Mouse (Mus musculus) spleen, postnatal 36 days (tissue): ENCODE measurements around the gene Tspan13.

ENCODE experiments used
- DNase-seq, 2 experiments: peaks; one replicate each; pipeline ENCODE4 v3.0.0; 2022; ENCODE audit warnings: low spot score in 2 of 2, mixed read lengths in 1 of 2

The Tspan13 gene

DNA sequence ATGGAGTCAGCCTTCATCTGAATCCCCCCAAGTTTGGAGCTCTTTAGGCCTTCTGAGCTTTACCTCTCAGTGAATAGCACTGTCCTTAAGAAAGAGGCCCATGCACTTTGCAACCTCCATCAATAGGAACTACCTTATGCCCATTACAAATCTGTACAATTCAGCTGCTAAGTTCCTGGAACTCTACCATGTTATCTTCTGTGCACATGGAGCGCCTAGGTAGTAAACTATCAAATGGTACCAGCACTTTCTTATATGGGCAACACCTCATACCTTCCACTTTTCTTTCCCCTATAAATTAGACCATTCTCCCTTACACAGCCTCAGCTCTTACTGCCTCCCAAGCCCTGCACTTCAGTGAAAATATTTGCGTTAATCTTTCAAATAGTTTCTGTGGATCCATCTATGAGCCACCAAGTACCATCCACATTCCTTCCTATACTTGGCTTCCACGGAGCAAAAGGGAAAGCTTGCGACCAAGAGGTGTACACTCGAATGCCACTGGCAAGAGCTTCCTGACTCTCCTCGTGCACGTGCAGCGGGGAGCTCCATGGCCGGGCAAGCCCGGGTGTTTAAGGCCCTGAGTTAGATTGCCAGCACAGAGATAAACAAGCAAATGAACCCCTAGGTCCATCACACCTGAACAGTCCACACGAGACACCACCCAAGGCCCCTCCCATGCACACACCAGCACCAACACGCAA lies 11.5 kb downstream of the Tspan13 start:
- DNase-seq: no peak

GRCm38 (mm10) chr12:36029687-36030086 lies 12.6 kb downstream of the Tspan13 start:
- no peak for DNase-seq

- DNase-seq: peak; percentile 36 to 44
Measured at GRCm38 (mm10) chr12:36028968-36029645, 13.2 kb downstream of the Tspan13 start.

DNA sequence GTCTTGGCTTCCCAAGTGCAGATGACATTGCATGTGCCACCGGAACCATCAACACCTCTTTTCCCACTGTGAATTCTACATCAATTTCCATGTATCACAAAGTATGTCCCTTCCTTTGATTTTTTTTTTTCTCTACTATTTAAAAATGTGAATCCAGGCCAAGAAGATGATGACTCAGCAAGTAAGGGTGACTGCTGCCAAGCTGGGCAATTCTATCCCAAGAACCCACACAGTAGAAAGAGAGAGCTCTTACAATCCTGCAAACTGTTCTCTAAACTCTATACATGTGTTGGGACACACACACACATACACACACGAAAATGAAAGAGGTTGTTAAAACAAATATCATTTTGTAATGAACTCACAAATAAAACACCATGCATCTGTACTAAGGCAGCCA lies 15.1 kb downstream of the Tspan13 start:
- no peak for DNase-seq

DNA sequence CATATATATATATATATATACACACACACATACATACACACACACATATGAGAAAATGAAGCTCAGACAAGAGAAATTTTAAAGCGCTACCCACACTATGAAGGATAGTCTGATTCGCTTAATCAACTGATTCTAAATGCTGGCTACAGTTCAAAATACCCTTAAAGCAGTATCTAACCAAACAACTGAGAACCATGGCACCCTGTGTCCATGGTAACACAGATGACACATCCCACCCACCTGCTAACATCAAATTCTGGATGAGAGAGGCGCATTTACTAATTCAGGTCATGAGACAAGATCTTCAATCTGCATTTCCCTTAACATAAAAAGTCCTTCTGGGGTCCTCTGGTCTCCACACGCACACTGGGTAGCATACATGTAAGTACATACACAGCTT lies 16.2 kb downstream of the Tspan13 start:
- DNase-seq: no peak

GRCm38 (mm10) chr12:36020710-36021109 lies 21.6 kb downstream of the Tspan13 start:
- DNase-seq: no peak

DNA sequence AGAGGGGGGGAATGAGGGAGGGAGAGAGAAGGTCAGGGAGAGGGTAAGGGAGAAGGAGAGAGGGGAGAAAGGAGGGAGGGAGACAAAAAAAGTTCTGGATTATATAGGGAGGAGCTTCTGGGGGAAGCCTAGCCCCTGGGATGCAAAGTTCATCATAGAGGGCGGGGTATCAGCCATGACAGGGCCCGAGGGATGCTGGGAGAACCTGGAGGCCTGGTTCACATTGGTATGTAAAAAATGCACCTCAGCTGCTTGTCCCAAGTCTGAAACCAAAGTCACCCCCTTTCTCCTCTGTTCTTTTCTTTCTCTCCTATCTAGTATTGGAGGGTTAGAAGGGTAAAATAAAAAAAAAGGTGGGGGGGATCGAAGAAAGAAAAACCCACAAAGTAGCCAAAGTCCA lies 22.2 kb downstream of the Tspan13 start:
- DNase-seq: no peak

- DNase-seq: peak in 1 of 2 experiments; percentile 17
Measured at GRCm38 (mm10) chr12:36019572-36019971, 22.7 kb downstream of the Tspan13 start.

DNA sequence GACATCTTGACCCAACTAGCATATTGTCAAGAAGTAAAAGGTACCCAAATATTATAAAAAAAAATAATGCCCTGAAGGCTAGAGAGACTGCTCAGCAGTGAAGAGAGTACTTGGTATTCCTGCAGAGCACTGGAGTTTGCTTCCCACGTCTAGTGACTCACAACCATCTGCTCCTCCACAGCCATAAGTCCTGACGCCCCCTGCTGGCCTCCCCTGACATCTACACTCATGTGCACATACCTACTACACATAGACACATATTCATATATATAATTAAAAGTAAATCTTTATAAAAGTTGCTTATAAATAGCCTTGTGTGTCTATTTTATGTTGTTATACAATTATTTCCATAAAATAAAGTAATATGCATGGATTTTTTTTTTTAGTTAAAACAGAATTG lies 24.5 kb downstream of the Tspan13 start:
- DNase-seq: no peak

DNA sequence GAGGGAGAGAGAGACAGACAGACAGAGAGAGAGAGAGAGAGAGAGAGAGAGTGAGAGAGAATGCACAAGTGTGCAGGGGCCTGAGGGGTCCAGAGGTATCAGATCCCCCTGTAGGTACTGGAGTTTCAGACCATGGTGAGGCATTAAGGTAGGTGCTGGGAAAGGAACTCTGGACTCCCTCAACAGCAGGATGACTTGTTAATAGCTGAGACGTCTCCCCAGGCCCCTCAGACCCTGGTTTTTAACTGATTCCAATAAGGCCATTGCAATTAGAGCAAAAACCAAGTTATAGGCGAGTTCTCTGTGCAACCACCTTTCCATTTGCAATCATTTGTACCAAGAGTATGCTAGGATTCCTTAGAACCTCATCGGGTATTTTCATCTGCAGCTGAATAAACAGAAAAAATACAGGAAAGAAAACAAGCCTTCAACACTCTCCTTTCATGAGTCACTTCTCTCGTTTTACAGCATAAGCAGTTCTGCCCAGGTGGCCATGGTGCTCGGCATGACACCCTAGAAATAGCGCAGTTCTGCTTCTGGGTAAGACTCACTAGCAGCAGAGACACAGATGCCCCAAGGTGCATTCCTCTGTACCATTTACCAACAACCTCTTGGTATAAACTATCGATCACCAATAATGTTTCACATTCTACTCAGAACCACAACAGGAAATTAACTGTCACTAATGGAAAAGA lies 28.9 kb downstream of the Tspan13 start:
- DNase-seq: no peak

DNA sequence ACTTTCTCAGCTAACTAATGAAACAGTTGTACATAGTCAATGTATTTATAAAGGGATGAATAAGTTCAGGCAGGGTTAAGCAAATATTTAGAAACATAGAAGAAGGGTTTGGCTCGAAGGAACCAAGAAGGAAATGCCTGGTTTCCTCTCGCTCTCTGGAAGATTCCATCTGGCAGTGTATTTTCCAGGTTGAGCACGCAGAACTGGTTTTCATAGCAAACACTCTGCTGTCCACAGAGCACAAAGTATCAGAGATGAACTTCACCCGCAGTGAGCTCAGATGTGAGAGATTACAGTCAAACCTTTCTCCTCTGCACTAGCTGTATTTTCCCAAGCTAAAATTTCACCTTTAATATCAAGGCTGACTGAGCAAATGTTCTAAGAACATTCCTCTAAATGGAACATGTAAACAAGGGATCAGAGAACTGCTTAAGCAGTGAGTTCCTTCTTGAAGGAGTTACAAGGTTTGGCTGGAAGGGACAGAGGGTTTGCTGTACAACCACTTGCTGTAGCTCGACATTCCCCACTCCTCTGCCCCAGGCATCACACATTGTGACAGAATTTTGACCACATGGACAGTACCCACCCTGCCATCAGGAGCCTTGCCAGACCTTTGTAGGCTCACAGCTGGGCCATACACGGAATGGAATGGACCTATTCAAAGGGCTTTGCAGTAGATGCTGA lies 33.8 kb downstream of the Tspan13 start:
- DNase-seq: no peak

- DNase-seq: no peak
Measured at GRCm38 (mm10) chr12:36007581-36007980, 34.7 kb downstream of the Tspan13 start.

GRCm38 (mm10) chr12:36004714-36005113 lies 37.6 kb downstream of the Tspan13 start:
- DNase-seq: no peak

DNA sequence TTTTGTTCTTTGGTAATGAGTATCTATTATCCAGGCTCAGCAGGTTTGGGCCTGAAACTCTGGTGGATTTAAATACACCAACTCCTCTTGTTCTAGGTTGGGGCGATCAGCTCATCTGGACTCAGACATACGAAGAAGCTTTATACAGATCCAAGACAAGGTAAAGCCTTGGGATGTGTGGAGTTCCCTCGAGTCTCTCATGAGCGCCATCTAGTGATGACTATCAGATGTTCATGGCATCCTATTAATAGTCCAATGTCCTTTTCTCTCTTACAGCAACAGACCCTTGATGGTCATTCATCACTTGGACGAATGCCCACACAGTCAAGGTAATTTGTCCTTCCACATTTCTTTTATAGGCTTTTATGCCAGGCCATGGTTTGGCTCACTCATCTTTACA lies 46.5 kb downstream of the Tspan13 start:
- DNase-seq: peak in 1 of 2 experiments; percentile 17

GRCm38 (mm10) chr12:35994098-35994497 lies 48.2 kb downstream of the Tspan13 start:
- DNase-seq: no peak

GRCm38 (mm10) chr12:35993583-35993982 lies 48.7 kb downstream of the Tspan13 start:
- no peak for DNase-seq

DNA sequence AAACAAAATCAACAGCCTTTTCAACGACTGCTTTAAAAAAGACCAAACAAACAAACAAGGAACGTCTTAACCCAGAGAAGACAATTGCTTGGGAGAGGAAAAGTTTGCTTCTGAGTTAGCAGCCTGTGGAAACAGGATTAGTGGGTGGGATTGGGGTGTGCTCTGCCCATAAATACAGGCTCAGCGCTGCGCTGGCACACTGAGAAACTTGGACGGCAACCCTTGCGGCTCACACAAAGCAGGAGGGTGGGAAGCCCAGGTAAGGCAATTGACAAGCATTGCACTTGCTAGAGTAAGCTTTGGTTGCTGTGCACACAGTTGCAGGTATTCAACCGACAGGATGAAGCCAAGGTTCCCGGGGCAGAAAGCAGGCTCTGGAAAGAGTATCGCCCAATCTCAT lies 49.6 kb downstream of the Tspan13 start, which contains the start of gene Agr2:
Gene Agr2 (plus strand): TSS at position 197 of the 400 bp plus-strand sequence.
- DNase-seq: no peak

GRCm38 (mm10) chr12:35984743-35985142 lies 57.6 kb downstream of the Tspan13 start:
- no peak for DNase-seq

- DNase-seq: peak in 1 of 2 experiments; percentile 41
Measured at GRCm38 (mm10) chr12:35983472-35983871, 58.8 kb downstream of the Tspan13 start.

DNA sequence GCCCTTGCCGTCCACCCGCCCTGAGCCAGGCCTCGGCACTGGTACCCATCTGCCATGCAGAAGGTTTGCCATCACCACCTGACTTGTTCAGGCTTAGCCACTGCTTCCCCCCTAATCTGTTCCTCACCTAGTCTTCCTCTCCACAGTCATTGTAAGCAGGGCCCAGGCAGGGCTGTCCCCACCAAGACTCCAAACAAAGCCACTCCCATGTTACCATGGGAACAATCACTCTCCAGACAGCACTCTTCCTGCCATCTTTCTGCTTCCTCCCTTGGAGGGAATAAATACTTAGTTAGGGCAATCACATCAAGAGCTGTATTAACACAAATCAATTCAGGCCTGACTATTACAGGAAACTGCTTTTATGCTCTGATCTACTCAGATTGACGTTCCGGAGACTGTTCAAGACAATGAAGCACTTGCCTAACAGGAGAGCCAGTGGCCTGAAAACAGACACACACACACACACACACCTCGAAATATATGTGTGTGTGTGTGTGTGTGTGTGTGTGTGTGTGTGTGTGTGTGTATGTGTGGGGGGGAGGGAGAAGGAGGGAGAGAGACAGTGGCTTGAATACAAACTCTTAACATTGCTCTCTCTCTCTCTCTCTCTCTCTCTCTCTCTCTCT lies 60.5 kb downstream of the Tspan13 start:
- peak in 1 of 2 experiments; percentile 20 for DNase-seq

GRCm38 (mm10) chr12:35979625-35980024 lies 62.7 kb downstream of the Tspan13 start:
- no peak for DNase-seq
